Mouse (Mus musculus) cerebellum, adult 11-12 months (tissue): ENCODE data around the gene Scd3.
"Not testable (repeated sequence)": the region's sequence is repeated elsewhere in the genome, so short reads cannot be mapped to it uniquely, and the experiment has no call there.

Experiments
- DNase-seq: peaks from one replicate; pipeline ENCODE4 v3.0.0; 2022

Gene Scd3

GRCm38 (mm10) chr19:44238906-44239305 lies 35.8 kb downstream of the Scd3 start:
- DNase-seq = no peak

GRCm38 (mm10) chr19:44245761-44246171 lies 42.7 kb downstream of the Scd3 start:
- no peak for DNase-seq

DNA sequence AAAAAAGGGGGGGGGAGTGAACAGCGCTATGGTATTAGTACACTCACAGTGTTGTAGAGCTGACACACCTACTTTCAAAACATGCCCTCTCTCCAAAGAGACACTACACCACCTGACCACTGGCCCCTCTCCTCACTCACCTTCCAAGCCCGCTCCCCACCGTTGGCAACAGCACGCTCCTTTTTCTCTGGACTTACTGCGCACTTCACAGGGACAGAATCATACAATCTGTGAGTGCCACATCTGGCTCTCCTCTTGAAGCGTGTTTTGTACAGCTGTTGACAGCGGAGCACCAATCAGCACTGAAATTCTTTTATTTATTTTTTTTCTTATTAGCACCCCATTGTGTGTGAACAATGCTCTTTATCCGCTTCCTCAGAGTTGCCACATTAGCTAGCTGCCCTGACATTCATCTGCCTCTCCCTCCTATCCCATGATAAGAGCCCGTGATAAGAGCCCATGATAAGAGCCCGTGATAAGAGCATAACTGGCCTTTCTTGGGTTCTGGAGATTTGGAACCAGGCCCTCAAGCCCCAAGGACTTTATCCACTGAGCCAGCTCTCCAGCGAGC lies 43.4 kb downstream of the Scd3 start:
- DNase-seq = peak; percentile 40

DNA sequence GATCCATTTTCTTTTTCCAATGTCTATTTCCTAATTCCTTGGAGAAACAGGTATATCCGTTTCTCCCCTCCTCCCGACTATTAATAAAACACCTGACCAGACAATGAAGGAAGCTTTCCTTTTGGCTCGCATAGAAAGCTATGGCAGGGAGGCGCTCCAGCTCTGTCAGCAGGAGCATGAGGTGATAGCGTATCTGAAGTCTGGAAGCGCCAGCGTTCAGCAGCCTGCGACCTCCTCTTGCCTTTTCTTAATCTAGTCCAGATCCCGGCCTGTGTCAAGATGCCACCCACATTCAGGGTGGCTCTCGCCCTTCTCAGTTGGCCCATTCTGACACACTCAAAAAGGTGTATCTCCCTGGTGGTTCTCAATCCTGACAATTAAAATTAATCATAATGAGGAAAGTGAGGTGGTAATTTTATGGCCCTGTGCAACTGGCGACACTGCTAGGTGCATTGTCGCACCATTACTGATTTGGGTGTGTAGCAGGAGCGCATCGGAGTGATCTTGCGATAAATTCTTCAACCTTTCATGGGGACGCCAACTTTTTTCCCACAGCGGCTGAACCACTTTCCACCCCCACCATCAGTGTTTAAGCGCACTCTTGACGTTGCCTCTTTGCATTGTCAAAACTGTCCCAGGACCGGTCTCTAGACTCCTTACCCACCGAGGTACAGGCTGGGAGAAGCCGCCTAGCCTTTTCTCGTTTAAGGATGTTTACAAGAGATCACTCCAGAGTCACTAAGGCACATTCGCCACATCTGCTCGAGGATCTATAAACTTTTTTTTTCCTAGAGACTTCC lies 44.4 kb downstream of the Scd3 start:
- DNase-seq = peak; percentile 52

DNA sequence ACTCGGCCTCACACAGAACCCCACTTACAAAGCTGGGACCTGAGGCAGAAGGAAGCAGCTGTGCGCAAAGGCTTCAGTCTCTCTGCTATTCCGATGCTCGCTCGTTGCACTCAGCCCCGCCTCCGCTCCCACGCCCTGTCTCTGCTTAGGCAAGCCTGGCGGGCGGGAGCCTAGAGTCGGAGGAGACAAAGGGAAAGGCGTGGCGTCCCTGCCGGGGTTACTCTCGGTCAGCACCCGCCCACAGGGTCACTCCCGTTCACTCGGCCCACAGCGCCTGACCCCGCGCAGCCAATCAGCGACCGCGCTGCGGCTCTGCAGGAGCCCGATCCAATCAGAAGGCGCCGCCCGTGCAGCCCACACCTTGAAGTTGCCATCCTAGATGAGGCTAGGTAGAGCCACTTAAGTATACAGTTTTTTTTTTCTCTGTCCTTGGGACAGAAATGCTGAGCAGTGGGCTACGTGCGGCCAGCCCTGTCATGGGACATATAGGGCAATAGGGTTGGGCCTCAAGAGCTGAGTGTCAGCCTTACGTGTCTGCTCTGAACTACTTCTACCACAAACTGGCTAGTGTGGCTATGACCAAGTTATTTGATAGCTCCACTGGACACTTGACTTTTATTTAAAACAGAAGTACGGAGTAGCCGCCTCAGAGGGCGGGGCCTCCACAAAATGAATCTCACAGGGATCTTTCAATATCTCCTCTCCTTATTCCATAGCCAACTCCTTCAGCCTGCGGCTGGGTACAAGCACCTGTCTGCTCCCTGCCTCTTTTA lies 45.2 kb downstream of the Scd3 start:
- peak; percentile 96 for DNase-seq

GRCm38 (mm10) chr19:44248854-44249351 lies 45.8 kb downstream of the Scd3 start:
- no peak for DNase-seq

- DNase-seq = not testable (repeated sequence)
Measured at GRCm38 (mm10) chr19:44251138-44251537, 48.1 kb downstream of the Scd3 start.

DNA sequence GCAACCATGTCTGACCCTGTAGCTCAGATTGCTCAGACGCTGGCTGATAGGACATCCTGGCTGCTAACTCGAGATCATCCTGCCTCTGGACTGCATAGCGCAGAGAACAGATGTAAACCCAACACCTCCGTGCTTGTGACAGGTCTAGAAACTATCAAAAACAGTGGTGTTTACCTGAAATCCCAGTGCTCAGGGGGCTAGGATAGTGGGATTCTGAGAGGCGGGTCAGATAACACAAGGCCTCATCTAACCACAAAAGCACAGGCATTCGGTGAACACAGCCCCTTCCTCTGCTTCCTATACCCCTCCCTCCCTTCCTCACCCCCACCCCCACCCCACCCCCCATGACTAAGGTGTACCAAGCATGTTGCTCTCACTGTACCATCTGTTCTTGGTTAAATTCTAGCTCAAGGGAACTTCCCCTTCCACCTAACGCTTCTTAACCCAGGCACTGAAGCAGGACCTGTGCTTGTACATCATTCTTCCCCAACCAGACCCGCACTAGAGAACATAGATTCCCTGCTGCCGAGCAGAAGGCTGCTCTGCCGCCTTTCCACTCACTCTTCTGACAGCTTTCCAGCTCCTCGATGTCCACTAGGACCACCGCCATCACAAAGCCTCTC lies 49.0 kb downstream of the Scd3 start:
- DNase-seq = no peak

DNA sequence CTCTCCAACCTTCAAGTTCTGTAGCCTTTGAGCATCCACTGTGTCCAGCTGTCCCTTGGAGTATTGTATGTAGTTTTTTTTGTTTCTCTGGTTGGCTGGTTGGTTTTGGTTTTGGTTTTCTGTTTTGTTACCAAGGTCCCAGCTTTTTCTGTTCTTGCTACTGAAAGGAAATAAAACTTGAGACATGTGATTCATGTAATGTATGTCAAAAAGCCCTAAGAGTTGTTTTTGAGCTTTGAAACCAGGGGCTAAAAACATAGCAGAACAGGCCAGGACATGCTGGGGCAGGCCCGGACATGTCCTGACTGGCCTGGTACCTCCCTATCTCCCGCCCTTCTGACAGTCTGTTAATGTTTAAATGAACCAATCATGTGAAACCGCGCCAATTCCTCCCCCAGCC lies 51.0 kb downstream of the Scd3 start:
- DNase-seq = not testable (repeated sequence)

- DNase-seq = no peak
Measured at GRCm38 (mm10) chr19:44257377-44257966, 54.4 kb downstream of the Scd3 start.

GRCm38 (mm10) chr19:44259484-44259883 lies 56.4 kb downstream of the Scd3 start:
- no peak for DNase-seq

- DNase-seq = no peak
Measured at GRCm38 (mm10) chr19:44260487-44260886, 57.4 kb downstream of the Scd3 start.

GRCm38 (mm10) chr19:44261774-44262173 lies 58.7 kb downstream of the Scd3 start:
- DNase-seq = no peak

- no peak for DNase-seq
Measured at GRCm38 (mm10) chr19:44263581-44263980, 60.5 kb downstream of the Scd3 start.

GRCm38 (mm10) chr19:44264226-44264625 lies 61.2 kb downstream of the Scd3 start:
- DNase-seq = no peak

GRCm38 (mm10) chr19:44265300-44265699 lies 62.2 kb downstream of the Scd3 start:
- no peak for DNase-seq

DNA sequence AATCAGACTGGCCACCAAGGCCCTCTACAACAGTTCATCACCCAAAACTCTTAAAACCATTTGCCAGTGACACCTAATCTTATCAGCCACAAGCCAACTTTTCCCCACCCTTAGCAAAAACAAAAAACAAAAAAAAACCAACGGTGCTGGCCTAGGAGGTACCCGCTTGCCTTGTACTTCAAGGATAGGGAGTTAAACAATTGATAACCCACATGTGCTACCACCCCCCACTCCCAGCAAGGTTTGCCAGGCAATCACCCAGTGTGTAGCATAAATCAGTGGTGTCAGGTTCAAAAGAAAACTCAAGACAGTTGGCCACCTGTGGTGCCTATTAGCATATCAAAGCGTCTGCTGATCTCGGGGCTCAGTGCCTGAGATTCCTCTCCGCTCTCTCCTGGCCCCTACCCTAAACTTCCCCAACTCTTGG lies 62.9 kb downstream of the Scd3 start:
- peak; percentile 51 for DNase-seq

DNA sequence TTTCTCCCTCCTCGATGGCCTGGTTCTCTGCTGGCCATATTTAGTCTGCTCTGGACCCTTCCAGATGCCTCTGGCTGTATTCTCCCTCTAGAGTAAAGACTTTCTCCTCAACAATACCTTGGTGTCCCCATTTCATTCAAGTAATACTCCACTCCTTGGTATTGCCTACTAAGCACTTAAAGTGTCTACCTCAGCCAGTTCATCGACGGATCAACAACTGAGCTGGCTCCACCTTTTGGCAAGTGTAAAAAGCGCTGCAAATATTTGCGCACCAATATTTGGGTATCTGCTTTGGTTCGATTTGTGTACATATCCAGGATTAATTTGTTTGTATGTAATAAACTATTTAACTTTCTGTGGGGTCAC lies 63.4 kb downstream of the Scd3 start:
- DNase-seq = no peak

DNA sequence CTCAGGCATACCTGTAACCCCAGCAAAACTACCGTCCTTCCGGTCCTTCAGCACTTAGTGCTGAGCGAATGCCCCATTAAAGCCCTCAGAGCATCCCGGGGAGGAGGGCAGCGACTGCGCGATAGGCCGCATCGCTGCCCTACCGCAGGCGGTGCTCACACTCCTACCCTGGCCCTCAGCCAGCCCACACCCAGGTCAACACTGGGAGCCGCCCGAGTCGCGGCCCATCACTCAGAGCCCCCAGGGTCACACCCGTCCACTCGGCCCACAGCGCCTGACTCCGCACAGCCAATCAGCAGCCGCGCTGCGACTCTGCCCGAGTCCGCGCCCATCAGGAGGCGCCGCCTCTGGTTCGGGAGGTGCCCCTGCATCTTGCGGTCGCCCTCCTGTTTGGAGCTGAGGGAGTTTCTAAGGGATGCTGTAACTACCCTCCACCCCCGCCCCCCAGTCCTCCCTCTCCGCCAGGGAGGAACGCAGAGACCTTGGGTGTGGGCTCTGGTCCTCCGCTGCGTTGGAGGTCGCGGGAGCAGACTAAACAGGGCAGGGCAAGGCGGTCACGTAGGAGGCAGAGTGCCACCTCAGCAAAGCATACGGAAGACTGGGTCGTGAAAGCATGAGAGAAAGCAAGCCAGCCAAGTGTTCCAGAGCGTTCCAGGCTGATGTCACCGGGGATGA lies 63.9 kb downstream of the Scd3 start:
- peak; percentile 94 for DNase-seq

GRCm38 (mm10) chr19:44267499-44268002 lies 64.5 kb downstream of the Scd3 start:
- peak; percentile 33 for DNase-seq

DNA sequence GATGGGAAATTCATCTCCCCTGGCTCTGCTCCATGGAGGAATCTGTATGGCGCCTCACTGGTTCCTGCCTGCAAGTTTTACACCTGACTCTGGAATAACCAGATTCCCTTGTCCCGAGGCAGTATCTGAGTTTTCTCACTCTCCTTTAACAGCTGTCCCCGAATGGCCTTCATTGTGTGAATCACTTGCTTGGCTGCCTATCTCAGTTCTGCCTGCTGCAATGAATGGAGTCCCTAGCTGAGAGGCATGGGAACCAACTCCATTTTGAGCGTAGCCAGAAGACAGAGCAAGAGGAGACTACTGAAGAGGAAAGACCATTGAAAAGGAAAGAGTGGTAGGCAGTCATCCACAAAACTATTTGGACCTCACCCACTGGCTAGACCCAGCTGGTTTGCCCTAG lies 70.6 kb downstream of the Scd3 start:
- DNase-seq = no peak

DNA sequence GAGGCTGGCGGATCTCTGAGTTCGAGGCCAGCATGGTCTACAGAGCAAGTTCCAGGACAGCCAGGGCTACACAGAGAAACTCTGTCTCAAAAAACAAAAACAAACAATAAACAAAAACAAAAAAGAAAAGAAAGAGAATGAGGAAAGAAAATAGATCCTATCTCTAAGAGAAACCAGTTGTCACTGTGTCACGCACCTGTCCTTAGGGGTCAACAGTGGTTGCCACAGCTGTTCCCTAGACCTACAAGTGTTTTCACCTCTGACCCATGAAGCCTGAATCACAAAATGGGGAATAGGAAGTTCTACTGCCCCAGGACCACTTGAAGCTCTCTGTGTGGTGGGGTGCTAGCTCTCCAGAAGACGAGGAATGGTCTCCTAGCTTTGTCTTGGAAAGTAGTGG lies 71.4 kb downstream of the Scd3 start:
- no peak for DNase-seq
